Mouse (Mus musculus) liver, adult 2 months (tissue): ENCODE measurements around the gene Arl1.

Experiments used
- CTCF ChIP-seq: fragments of 200-500 bp; IDR thresholded peaks from 2 replicates; pipeline ENCODE4 v1.5.1; 2011; ENCODE audit warnings: low read depth, low read length, control low read depth
- POLR2A ChIP-seq: fragments of 200-500 bp; IDR thresholded peaks from 2 replicates; pipeline ENCODE4 v1.6.1; 2011; ENCODE audit warnings: low read length, control low read depth; ENCODE audit not compliant: insufficient read depth; ENCODE audit errors: extremely low read depth

DNA sequence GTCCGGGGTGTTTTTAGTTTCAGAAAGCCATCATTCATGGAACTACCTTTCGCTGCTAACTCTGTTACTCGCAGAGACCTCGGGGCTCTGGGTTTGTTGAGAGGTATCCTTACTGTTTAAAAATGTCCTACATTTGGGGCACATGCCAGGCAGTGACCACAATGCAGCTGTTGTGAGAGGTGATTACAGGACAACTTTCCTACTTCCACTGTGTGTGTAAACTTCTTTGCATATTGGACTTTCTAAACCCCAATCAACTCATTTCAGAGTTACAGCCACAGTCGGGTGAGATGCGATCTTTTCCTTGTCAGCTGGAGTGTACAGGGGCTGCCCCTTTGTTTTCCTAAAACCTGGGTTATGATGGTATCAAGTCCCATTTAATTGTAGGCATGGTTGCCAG, 15.0 kb upstream of the Arl1 start:
- no peak for TF ChIP-seq CTCF
- TF ChIP-seq POLR2A, result no peak
